Mouse (Mus musculus) lung, embryonic 14.5 days (tissue): Measurements from ENCODE around the gene Galnt9. TPM values are rescaled to one million over a fixed set of nuclear protein-coding genes. Genes with fewer than 3 reads are reported as not detected.

Experiments used
- ATAC-seq: fragments of 200-750 bp; cut with Nextera tagmentation; 2 replicates; pipeline ENCODE4 v1.8.0; 2017; ENCODE audit warnings: mild to moderate bottlenecking, moderate TSS enrichment, moderate library complexity; ENCODE audit not compliant: insufficient read depth
- DNase-seq: peaks from one replicate; pipeline ENCODE4 v3.0.0-alpha.2; 2015
- H3K27ac ChIP-seq: fragments of 300-500 bp; sonication (generic); 2 replicates; pipeline ENCODE4 v1.5.1; 2014; ENCODE audit warnings: low read depth, mild to moderate bottlenecking, moderate library complexity
- H3K27me3 ChIP-seq: fragments of 300-500 bp; sonication (generic); 2 replicates; pipeline ENCODE4 v1.6.1; 2014; ENCODE audit warnings: low read length, control low read depth; ENCODE audit not compliant: insufficient read depth
- H3K36me3 ChIP-seq: fragments of 300-500 bp; sonication (generic); 2 replicates; pipeline ENCODE4 v1.6.1; 2014; ENCODE audit warnings: control low read depth; ENCODE audit not compliant: insufficient read depth
- H3K4me1 ChIP-seq: fragments of 300-500 bp; sonication (generic); 2 replicates; pipeline ENCODE4 v1.6.1; 2014; ENCODE audit warnings: antibody characterized with exemption, control low read depth; ENCODE audit not compliant: insufficient read depth
- H3K4me2 ChIP-seq: fragments of 300-500 bp; sonication (generic); 2 replicates; pipeline ENCODE4 v1.6.1; 2014; ENCODE audit warnings: mild to moderate bottlenecking
- H3K4me3 ChIP-seq: fragments of 300-500 bp; sonication (generic); 2 replicates; pipeline ENCODE4 v1.5.1; 2014; ENCODE audit warnings: low read depth, low read length
- H3K9ac ChIP-seq: fragments of 300-500 bp; sonication (generic); 2 replicates; pipeline ENCODE4 v1.6.1; 2014
- H3K9me3 ChIP-seq: fragments of 300-500 bp; sonication (generic); 2 replicates; pipeline ENCODE4 v1.6.1; 2016; ENCODE audit warnings: low read depth, low read length, control low read depth
- CTCF ChIP-seq: IDR thresholded peaks from 2 replicates; pipeline ENCODE4 v1.5.1; 2016; ENCODE audit warnings: antibody characterized with exemption, low read depth
- WGBS: fragments of 180-500 bp; shearing (Covaris S2); extraction: QIAGEN DNeasy Blood & Tissue Kit; methylation state at CpG from one replicate; pipeline ENCODE4 v1.1.7; 2014; 5-methylcytosine and 5-hydroxymethylcytosine counted together
- polyA plus RNA-seq: library from polyadenylated mRNA; unstranded; fragments of >200 nt; fragmentation: Nextera tagmentation; extraction: Ambion mirVana; gene quantifications from 2 replicates; pipeline ENCODE4 v1.2.1, GENCODE M21; 2014

Gene Galnt9
- polyA plus RNA-seq, 1 experiment from 2014 or later = not detected

GRCm38 (mm10) chr5:110608941-110609340 is 64.8 kb downstream of the Galnt9 start:
- no peak for ATAC-seq

GRCm38 (mm10) chr5:110609425-110609824 is 65.3 kb downstream of the Galnt9 start:
- Histone ChIP-seq H3K27ac (no peak overlapping the region), H3K36me3 (no peaks in the 10 kb centered on the region), H3K4me1 (no peaks in the 10 kb centered on the region; the same call in 1 of the 2 replicates), H3K9ac (no peak overlapping the region), H3K27me3 (no peaks in the 10 kb centered on the region), H3K9me3 (no peaks in the 10 kb centered on the region), H3K4me3 (no peak overlapping the region), H3K4me2 (no peak overlapping the region)
- TF ChIP-seq CTCF = no peak
- DNase-seq = no peak
- 78% methylated on average over 3 of the region's 3 CpGs for WGBS
- ATAC-seq = no peak

More at GRCm38 (mm10) chr5:110608941-110609340, 64.8 kb downstream of the Galnt9 start:
- H3K4me1 ChIP-seq = no peaks in the 10 kb centered on the region; the same call in 1 of the 2 replicates
- no peak overlapping the region for H3K27ac ChIP-seq
- no peak overlapping the region for H3K9ac ChIP-seq
- 68% methylated on average over 8 of the region's 8 CpGs for WGBS
- H3K4me3 ChIP-seq = no peak overlapping the region
- no peaks in the 10 kb centered on the region for H3K36me3 ChIP-seq
- no peaks in the 10 kb centered on the region for H3K9me3 ChIP-seq
- TF ChIP-seq CTCF = no peak
- H3K4me2 ChIP-seq = no peak overlapping the region
- no peak for DNase-seq
- H3K27me3 ChIP-seq = no peaks in the 10 kb centered on the region

- Histone ChIP-seq H3K9me3 (no peaks in the 10 kb centered on the region), H3K4me2 (no peak overlapping the region), H3K27ac (no peak overlapping the region), H3K36me3 (no peaks in the 10 kb centered on the region), H3K4me3 (no peak overlapping the region), H3K4me1 (no peaks in the 10 kb centered on the region; the same call in 1 of the 2 replicates), H3K9ac (no peak overlapping the region), H3K27me3 (no peaks in the 10 kb centered on the region)
- TF ChIP-seq CTCF = no peak
- DNase-seq (no peak), ATAC-seq (no peak)
- 56% methylated on average over 5 of the region's 5 CpGs for WGBS
Measured at GRCm38 (mm10) chr5:110609868-110610267, 65.7 kb downstream of the Galnt9 start.

- no peaks in the 10 kb centered on the region; the same call in 1 of the 2 replicates for H3K4me1 ChIP-seq
- ATAC-seq (no peak), DNase-seq (no peak)
- no peak for TF ChIP-seq CTCF
- no peak overlapping the region for H3K9ac ChIP-seq
- WGBS = 78% methylated on average over 7 of the region's 7 CpGs
- no peak overlapping the region for H3K4me3 ChIP-seq
- H3K36me3 ChIP-seq = no peaks in the 10 kb centered on the region
- H3K27ac ChIP-seq = no peak overlapping the region
- H3K4me2 ChIP-seq = no peak overlapping the region
- H3K27me3 ChIP-seq = no peaks in the 10 kb centered on the region
- no peaks in the 10 kb centered on the region for H3K9me3 ChIP-seq
Measured at GRCm38 (mm10) chr5:110610484-110610883, 66.3 kb downstream of the Galnt9 start.

- Histone ChIP-seq H3K9ac (no peak overlapping the region), H3K27me3 (no peaks in the 10 kb centered on the region), H3K27ac (no peak overlapping the region), H3K9me3 (no peaks in the 10 kb centered on the region), H3K4me2 (no peak overlapping the region), H3K4me1 (no peaks in the 10 kb centered on the region), H3K36me3 (no peaks in the 10 kb centered on the region), H3K4me3 (no peak overlapping the region)
- no peak for TF ChIP-seq CTCF
- 71% methylated on average over 5 of the region's 5 CpGs for WGBS
- DNase-seq = no peak
- ATAC-seq = no peak
Measured at GRCm38 (mm10) chr5:110611435-110612158, 67.4 kb downstream of the Galnt9 start.

GRCm38 (mm10) chr5:110619226-110619625 is 75.1 kb downstream of the Galnt9 start:
- no peak overlapping the region for H3K9ac ChIP-seq
- 74% methylated on average over 6 of the region's 6 CpGs for WGBS
- no peak for TF ChIP-seq CTCF
- H3K27me3 ChIP-seq = no peaks in the 10 kb centered on the region
- H3K36me3 ChIP-seq = no peaks in the 10 kb centered on the region
- H3K4me3 ChIP-seq = no peak overlapping the region
- H3K27ac ChIP-seq = no peak overlapping the region
- ATAC-seq (no peak), DNase-seq (no peak)
- no peaks in the 10 kb centered on the region for H3K4me1 ChIP-seq
- no peaks in the 10 kb centered on the region for H3K9me3 ChIP-seq
- no peak overlapping the region for H3K4me2 ChIP-seq

GRCm38 (mm10) chr5:110624319-110624718 is 80.2 kb downstream of the Galnt9 start:
- no peak overlapping the region for H3K4me3 ChIP-seq
- TF ChIP-seq CTCF = 0 out of 2 replicates have a peak, but pooled peaks have one; percentile 6
- H3K27me3 ChIP-seq = peaks cover 5% of the 10 kb centered on the region; the same call in 1 of the 2 replicates
- DNase-seq (no peak), ATAC-seq (no peak)
- H3K4me2 ChIP-seq = no peak overlapping the region
- no peak overlapping the region for H3K27ac ChIP-seq
- H3K9ac ChIP-seq = no peak overlapping the region
- H3K4me1 ChIP-seq = no peaks in the 10 kb centered on the region
- H3K36me3 ChIP-seq = no peaks in the 10 kb centered on the region
- WGBS = 69% methylated on average over 2 of the region's 2 CpGs
- H3K9me3 ChIP-seq = no peaks in the 10 kb centered on the region
